Mouse (Mus musculus) heart, embryonic 11.5 days (tissue): ENCODE measurements at regions not wholly inside any gene's neighbourhood (a gene's known extent, or its start where the extent isn't known, plus 50 kb on each side); places are given as distances from the start of the nearest gene placed in this dataset.

Source experiments
- ATAC-seq: fragments of 200-750 bp; cut with Nextera tagmentation; replicated peaks from 2 replicates; pipeline ENCODE4 v1.8.0; 2017; ENCODE audit warnings: moderate library complexity; ENCODE audit not compliant: insufficient number of reproducible peaks, low FRiP score, low TSS enrichment
- H3K27ac ChIP-seq: fragments of 300-500 bp; sonication (generic); 2 replicates; pipeline ENCODE4 v1.5.1; 2014; ENCODE audit warnings: mild to moderate bottlenecking, low read depth, low read length
- H3K27me3 ChIP-seq: fragments of 300-500 bp; sonication (generic); 2 replicates; pipeline ENCODE4 v1.6.1; 2014; ENCODE audit warnings: mild to moderate bottlenecking, low read length, mixed read lengths; ENCODE audit not compliant: control insufficient read depth, insufficient read depth
- H3K36me3 ChIP-seq: fragments of 300-500 bp; sonication (generic); 2 replicates; pipeline ENCODE4 v1.6.1; 2014; ENCODE audit warnings: mild to moderate bottlenecking, low read length, moderate library complexity, mixed read lengths; ENCODE audit not compliant: control insufficient read depth, insufficient read depth
- H3K4me1 ChIP-seq: fragments of 300-500 bp; sonication (generic); 2 replicates; pipeline ENCODE4 v1.6.1; 2014; ENCODE audit warnings: low read length; ENCODE audit not compliant: control insufficient read depth, insufficient read depth
- H3K4me2 ChIP-seq: fragments of 300-500 bp; sonication (generic); 2 replicates; pipeline ENCODE4 v1.6.1; 2014; ENCODE audit warnings: mild to moderate bottlenecking, moderate library complexity
- H3K4me3 ChIP-seq: fragments of 300-500 bp; sonication (generic); 2 replicates; pipeline ENCODE4 v1.5.1; 2014; ENCODE audit warnings: low read depth, low read length
- H3K9ac ChIP-seq: fragments of 300-500 bp; sonication (generic); 2 replicates; pipeline ENCODE4 v1.6.1; 2014; ENCODE audit warnings: mild to moderate bottlenecking, low read depth, low read length, moderate library complexity
- H3K9me3 ChIP-seq: fragments of 300-500 bp; sonication (generic); replicated peaks from 2 replicates; pipeline ENCODE4 v1.6.1; 2016; ENCODE audit warnings: low read length; ENCODE audit not compliant: control insufficient read depth
- WGBS: fragments of 180-500 bp; shearing (Covaris S2); extraction: QIAGEN DNeasy Blood & Tissue Kit; methylation state at CpG from one replicate; pipeline ENCODE4 v1.1.7; 2014; ENCODE audit not compliant: insufficient replicate concordance; 5-methylcytosine and 5-hydroxymethylcytosine counted together

GRCm38 (mm10) chr10:26695212-26695933 lies 57.8 kb upstream of the Arhgap18 start:
- H3K27me3 ChIP-seq, result no peaks in the 10 kb centered on the region
- peak overlapping the region; percentile 53 for H3K4me3 ChIP-seq
- no peaks in the 10 kb centered on the region for H3K9me3 ChIP-seq
- no peaks in the 10 kb centered on the region for H3K36me3 ChIP-seq
- H3K4me1 ChIP-seq, result no peaks in the 10 kb centered on the region
- H3K27ac ChIP-seq, result no peak overlapping the region
- WGBS, result 4% methylated on average over 25 of the region's 25 CpGs
- H3K4me2 ChIP-seq, result peak overlapping the region; percentile 93
- peak overlapping the region; percentile 60 for H3K9ac ChIP-seq
- 0 out of 2 replicates have a peak, but pooled peaks have one; percentile 31 for ATAC-seq
